ENCODE assay signal across 6 mouse cellular contexts in the genomic region with DNA sequence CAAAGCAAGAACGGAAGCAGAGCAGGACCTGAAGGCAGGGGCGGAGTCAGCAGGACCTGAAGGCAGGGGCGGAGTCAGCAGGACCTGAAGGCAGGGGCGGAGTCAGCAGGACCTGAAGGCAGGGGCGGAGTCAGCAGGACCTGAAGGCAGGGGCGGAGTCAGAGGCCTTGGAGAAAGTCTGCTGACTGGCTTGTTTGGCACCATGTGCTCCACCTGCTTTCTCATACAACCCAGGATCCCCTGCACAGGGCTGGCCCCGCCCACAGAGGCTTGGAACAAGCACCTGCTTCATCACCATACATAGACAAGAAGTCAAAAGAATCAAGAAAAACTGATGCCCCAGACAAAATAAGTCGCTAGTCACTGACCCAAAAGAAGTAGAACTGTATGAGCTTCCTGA. TPM values are rescaled to one million over a fixed set of nuclear protein-coding genes. Genes with fewer than 3 reads are reported as not detected.
DNase-seq lines count a peak whose midpoint lies in the region; ATAC-seq and TF ChIP-seq lines count a peak whose summit lies in the region.
"Not testable (repeated sequence)": the region's sequence is repeated elsewhere in the genome, so short reads cannot be mapped to it uniquely, and the experiment has no call there.
"Had no signal": no experiment of that assay in that cellular context is flagged by ENCODE, and none has a peak within 500 bp of the region (broad histone marks: within the 10 kb centered on the region; RNA-seq: fewer than 3 reads in every experiment).

No protein-coding gene starts in this region.

- not testable (repeated sequence) for H3K4me1 ChIP-seq in ES-E14 (ENCODE audit: control insufficient read depth in 2 of 2, insufficient read depth in 2 of 2, low read length in 2 of 2, poor library complexity in 1 of 2)

- not testable (repeated sequence) for H3K9ac ChIP-seq in ES-E14 (ENCODE audit: insufficient read depth, low read depth, low read length, poor library complexity, severe bottlenecking)

- in situ Hi-C loops in ES-E14 (cut with MboI; ENCODE audit: low sequenced_read_pairs in 2 of 2, unreplicated experiment in 2 of 2) = not testable (repeated sequence)

- H3K9me3 ChIP-seq in ES-E14 (ENCODE audit: control insufficient read depth, insufficient read depth, low read depth, low read length) = not testable (repeated sequence)

- DNase-seq in ES-E14 (ENCODE audit: low read depth, low spot score) (peak; percentile 56), WW6 (ENCODE audit: low read depth, low spot score) (peak; percentile 59)
- DNase-seq in testis, postnatal 10 days (ENCODE audit: low spot score) = peak; percentile 42

- 0 out of 2 replicates have a peak, but pooled peaks have one; percentile 30 for ATAC-seq in erythroid progenitor cell, adult 5-6 weeks (replicated peaks; ENCODE audit: low FRiP score, poor library complexity, severe bottlenecking)
- 0 out of 2 replicates have a peak, but pooled peaks have one; percentile 27 for ATAC-seq in megakaryocyte, adult 5-6 weeks (ENCODE audit: poor library complexity, severe bottlenecking)

- not testable (repeated sequence) for H3K36me3 ChIP-seq in ES-E14 (ENCODE audit: control insufficient read depth, insufficient read depth, low read length, poor library complexity, severe bottlenecking)

- not testable (repeated sequence) for H3K4me3 ChIP-seq in ES-E14 (ENCODE audit: insufficient read depth in 1 of 2, low read depth in 1 of 2, low read length in 2 of 2, poor library complexity in 1 of 2, severe bottlenecking in 1 of 2)

- H3K27ac ChIP-seq in ES-E14 (ENCODE audit: insufficient read depth, low read depth, low read length, poor library complexity, severe bottlenecking) = not testable (repeated sequence)

TF ChIP-seq in ES-E14, 5 proteins besides CTCF, POLR2A, EP300 and RAD21:
- TF ChIP-seq MAFK (IDR thresholded peaks at IDR 0.05; ENCODE audit: insufficient read depth, low read depth, low read length) = 0 out of 2 replicates have a peak, but pooled peaks have one; percentile 24
TF ChIP-seq in ES-E14: peak in this region for 1; not testable (repeated sequence) for 4.

RNA-seq across cellular contexts. Expression of gene Cartpt, which starts 19.1 kb away (rescaled TPM):
- total RNA-seq in ES-E14 (2012; rRNA removed) = not detected in 2 replicates
- total RNA-seq in erythroid progenitor cell, adult 5-6 weeks (2015; ENCODE audit: low replicate concordance) = not detected in 2 replicates
- total RNA-seq in erythroid progenitor cell, adult 5-6 weeks (2017; ENCODE audit: low replicate concordance) = not detected in 2 replicates
- total RNA-seq in megakaryocyte, adult 5-6 weeks (2015) = not detected in 2 replicates
- not detected in 2 replicates for total RNA-seq in megakaryocyte, adult 5-6 weeks (2017)
- total RNA-seq: MEL had no signal
